Mouse (Mus musculus): ENCODE data around the gene Scml4.

- TF ChIP-seq CTCF (IDR thresholded peaks at IDR 0.05; ENCODE audit: extremely low read depth, insufficient read depth, low read length) (no peak), POLR2A (IDR thresholded peaks at IDR 0.05; ENCODE audit: extremely low read depth, insufficient read depth, low read length) (no peak)
Measured at GRCm38 (mm10) chr10:42830007-42830406, 30.2 kb upstream of the Scml4 start.

All from cortical plate, adult 2 months (tissue).